Mouse (Mus musculus): Measurements from ENCODE around the gene Flad1. TPM values are rescaled to one million over a fixed set of nuclear protein-coding genes. Genes with fewer than 3 reads are reported as not detected.

Gene Flad1
- polyA plus RNA-seq (2015; fragmentation: Nextera tagmentation; extraction: Ambion mirVana) = 14.7 and 24.0 TPM in 2 replicates

DNA sequence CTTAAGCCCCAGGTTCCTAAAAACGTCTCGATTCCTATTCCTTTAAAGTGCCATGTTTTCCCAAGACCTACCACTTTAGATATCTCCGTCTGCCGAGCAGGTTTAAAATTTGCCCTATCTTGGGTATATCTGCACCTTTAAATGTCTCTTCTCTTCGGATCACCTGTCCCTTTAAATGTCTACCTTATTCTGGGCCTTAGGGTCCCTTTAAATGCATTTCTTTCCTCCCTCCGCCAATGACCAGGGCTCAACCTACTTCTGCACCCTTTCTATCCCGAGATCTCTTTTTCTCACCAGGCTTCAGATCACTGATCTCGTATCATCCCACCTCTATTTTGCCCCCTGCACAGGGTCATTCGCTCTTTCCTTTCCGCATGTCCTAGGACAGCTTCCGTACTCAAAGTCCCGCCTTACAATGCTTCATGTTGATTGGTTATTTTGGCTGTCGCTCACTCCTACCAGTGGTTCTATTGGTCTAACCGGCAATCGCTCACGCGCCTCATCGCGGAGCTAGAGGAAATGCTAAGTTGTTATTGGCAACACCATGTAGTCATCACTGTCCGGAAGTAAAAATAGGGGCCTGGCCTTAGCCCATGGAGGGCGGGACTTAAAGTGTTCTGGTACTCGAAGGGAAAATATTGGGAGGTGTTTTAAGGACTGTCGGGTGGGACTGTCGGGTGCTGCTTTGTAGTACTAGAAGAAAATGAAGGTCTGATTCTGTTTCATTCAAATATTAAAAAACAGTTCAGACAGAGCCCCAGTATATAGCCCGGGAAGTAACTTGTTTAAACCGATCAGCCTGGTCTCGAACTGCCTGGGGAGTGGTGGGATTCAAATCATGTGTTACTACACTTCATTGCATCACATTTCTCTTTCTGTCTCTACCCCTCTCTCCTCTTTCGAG is at the start of gene Flad1:
Flad1 (minus strand) TSS at position 381 of the 904 bp plus-strand sequence.

DNA sequence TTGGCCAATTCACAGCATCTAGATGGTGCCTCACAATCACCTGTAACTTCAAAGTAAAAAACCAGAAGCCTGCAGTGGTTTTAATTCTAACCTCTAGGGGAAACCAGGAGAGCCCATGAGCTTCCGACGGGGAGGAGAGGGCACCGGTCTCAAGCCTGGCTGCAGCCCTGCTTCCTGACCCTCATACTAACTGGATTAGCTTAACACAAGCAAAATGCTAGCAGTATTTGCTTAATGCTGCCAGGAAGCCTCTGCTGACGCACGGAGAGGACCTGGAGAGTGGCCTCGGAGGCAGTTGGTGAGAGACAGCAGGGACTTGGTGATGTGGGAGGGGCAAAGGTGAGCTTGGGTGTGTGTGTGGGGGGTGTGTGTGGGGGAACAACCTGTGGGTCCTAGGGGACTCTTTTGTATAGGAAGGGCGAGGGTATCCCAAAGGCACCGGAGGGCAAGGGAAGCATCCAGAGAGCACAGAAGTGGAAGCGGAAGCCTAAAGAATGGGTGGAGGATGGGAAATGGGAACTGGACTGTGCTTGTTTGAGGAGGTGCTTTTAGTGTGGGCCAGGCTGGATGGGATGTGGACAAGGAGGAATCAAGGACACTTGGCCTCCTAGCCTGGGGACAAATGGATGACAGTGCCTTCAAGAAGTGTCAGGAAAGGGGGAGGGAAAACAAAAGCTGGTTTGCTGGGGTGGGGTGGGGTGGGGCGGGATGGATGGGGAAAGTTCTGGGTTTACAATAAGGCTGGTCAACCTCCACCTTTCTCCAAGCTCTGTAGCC is 42.9 kb upstream of the Flad1 start, which contains the start of gene Pmvk:
Pmvk (plus strand) TSS at position 141 of the 777 bp plus-strand sequence.

DNA sequence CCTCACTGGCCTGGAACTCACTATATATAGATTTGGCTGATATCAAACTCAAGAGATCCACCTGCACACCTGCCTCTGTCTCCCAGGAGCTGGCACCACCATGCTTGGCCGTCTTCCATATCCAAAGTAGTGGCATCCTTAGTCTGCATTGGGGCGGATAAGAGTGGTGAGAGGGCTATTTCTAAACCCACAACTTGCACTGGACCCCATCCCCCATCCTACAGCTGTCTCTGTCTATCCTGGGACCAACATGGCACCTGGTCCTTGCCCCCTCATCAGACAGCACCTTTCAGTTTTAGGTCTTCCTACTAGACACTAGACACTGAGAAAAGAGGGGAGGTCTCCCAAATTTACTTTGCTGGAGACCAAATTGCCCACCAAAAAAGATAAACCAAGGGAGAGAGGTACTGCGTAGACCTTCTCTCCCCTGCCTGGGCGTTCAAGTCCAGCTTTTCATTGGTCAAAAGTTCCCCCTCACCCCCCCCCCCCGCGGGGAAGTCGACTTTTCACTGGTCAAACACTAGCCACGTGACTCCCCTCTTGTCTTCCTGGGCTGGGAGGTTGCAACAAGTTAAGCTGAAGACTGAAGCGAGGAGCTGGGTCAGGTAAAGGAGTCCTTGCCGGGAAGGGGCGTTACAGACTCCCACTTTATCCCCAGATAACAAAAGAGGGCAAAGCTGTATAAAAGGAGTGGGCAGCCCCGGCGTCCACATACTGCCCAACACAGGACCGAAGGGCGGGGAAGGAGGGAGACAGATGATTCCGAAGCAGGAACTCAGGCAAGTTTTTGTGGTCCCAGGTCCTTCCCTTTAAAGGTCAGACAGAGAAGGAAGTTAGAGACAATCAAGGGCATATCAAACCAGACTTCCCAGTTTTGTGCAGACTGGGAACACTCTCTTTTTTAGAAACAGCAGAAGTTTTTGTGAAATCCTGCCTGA is 24.8 kb upstream of the Flad1 start, which contains the start of gene Pbxip1:
Pbxip1 (plus strand) TSS at position 531 of the 938 bp plus-strand sequence.

DNA sequence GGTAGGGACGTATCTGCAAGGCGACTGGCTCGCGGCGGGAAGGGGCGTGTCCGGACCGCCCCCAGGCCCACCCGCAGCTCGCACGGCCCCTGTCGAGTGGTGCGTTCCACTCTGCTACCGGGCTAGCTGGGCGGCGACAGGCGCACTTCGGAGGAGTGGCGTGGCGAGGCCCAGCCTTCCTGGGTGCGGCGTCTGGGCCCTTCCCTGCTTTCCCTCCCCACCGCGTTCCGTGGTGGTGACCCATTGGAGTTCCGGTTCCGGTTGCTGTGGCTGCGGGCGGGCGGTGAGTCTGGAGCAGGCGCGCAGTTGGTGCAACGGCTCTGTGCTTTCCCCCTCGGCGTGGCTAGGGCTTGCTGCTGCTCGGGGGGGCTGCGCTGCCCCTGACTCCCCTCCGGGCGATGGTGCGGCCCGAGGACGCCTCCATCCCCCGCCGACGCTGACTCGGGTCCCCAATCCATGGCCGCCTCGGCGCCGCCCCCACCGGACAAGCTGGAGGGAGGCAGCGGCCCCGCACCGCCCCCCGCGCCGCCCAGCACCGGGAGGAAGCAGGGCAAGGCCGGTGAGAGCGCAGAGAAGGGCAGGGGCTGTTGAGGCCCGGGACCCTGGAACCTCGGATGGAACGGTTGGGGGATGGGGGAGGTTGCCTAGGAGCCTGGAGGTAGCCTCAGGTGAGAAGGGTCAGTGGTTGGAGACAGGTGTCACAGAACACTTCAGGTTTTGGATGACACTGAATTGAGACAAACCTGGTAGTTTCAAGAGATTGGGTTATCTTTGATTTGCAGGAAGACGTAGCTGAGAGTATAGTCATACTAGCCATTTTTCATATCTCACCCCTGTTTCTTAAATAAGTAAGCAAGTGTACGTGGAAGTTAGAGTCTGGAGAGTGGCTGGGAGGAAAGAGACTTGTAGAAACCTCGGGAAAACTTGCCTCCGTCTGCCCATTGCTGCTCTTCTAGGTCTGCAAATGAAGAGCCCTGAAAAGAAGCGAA is 18.8 kb upstream of the Flad1 start, which contains the start of gene Pygo2:
Pygo2 (plus strand) TSS at position 44 of the 989 bp plus-strand sequence.

DNA sequence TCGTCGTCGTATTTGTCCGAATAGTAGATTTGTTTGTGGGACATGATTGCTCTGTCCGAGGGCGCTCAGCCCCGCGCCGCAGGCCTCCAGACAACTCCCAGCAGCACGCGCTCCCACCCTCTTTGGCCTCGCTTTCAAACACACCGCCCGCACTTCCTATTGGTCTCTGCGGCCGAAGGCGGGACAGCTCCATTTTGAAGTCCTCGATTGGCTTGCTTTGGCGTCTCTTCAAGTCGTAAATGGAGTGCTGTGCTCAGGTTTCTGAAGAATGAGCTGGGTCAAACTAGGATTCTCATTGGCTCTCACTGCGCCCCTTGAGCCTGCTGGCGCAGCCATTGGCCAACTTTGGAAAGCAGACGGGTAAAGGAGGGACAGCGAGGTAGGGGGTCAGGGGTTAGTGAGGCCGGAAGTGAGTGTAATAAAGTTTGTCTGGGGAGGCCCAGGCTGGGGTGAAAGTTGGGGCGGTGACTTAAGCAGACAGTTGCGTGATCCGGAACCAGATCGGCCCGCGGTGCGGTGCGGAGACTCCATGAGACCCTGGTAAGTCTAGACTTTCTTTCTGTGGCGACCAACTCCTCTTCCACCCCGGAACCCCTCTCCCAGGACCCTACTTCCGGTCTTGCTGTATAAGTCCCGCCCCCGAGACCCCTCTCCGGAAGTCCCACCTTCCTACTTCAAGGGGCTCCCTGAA is 6.6 kb upstream of the Flad1 start, which contains the start of the genes Cks1b and Shc1:
Cks1b (minus strand) TSS at position 214 of the 691 bp plus-strand sequence.
Shc1 (plus strand) TSS at position 274 of the 691 bp plus-strand sequence.

DNA sequence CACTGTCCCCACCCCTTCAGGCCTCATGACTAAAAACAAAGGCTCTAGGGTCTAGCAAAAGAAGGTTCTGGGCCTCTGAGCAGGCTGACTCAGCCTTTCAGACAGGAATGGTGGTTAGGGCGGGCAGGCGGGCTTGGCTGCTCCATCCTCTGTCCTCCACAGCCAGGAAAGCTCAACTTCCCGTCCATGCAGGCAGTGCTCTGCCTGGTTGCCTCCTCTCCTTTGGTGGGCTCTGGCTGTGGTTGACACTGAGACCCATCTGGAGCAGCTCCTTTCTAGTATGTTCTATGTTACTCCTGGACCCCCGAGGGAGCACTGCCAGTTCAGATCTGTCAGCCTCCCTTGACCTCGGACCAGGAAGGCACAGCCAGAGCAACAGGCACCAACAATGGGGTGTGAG is 9.0 kb downstream of the Flad1 start, which contains the start of gene Lenep:
Lenep (minus strand) TSS at position 101 of the 400 bp plus-strand sequence.

DNA sequence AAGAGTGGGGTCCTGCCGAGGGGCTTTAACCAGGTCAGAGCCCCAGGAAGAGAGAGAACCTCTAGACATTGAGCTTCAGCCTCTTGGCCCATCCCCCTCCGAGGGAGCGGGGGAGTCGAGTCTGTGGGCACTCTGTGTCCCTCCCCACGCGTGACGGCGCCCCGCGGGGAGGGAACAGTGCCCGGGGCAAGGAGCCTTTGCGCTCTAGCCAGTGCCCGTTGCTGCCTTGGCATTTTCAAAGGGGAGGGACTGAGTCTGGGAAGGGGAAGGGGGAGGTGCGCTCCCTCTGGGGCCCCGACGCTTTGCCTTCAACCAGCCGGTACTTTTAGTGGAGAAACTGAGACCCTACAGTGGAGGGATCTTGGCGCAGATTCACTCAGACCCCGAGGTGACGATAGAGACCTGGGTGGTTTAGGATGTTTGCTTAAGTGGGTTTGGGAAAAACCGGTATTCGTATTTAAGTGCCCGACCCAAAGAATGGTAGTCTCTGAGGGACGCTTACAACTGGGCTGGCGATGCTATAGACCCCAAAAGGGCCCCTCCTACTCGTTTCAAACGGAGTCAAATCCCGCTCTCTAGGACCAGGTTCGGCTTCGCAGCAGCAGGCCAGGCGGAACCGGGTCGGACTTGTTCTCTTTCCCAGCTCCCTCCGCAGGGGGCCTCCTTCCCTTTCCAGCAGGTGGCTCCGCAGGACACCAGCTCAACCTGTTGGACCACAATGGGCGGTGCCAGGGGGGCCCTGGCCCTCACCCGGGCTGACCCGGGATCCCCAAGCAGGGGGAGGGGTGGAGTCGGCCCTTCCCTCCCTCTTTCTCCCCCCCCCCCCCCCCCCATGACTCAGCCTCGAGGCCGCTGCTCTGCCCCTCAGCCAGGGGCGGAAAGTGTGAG is 17.4 kb downstream of the Flad1 start, which contains the start of gene Zbtb7b:
Zbtb7b (minus strand) TSS at position 771 of the 888 bp plus-strand sequence.

DNA sequence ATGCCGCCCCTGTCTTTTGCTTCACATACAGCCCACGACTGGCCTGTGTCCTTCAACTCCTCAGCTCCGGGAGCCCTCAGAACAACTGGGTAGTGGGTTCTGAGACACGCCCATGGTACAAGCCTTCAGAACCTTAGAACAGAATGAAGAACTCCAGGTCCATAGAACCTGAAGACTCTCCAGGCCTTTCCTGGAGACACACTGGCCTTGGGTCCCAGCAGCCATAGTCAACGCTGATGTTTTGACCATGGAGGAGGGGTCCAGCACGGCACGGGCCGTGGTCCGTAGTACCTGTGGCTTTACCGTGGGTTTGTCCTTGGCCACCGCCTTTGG is 46.6 kb downstream of the Flad1 start, which contains the start of gene Dcst1:
Dcst1 (minus strand) TSS at position 101 of the 333 bp plus-strand sequence.

DNA sequence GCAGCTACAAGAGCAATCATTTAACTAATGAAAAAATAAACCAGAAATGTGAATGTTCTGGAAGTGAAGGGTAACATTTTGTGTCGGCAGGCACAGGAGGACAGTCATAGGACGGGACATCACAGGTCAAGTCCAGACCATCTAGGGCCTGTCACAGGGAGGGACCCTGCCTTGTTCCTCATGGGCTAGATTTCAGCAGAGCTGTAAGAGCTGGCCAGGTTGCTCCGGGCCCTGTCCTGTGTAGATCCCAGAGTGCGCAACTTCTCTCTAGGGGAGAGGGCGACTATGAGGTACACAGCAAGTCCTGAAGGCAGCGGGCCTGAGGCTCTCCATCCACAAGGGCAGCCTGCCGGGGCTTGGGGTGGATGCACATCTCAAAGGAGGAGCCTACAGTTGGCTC is 50.0 kb downstream of the Flad1 start, which contains the start of gene Dcst2:
Dcst2 (plus strand) TSS at position 301 of the 400 bp plus-strand sequence.

Other genes starting within 250 kb of the Flad1 start
- 12.7 and 19.7 TPM in 2 replicates for gene Clk2, start 247.1 kb downstream of the Flad1 start, polyA plus RNA-seq (2015; fragmentation: Nextera tagmentation; extraction: Ambion mirVana)
- gene Scamp3, start 234.4 kb downstream of the Flad1 start, polyA plus RNA-seq (2015; fragmentation: Nextera tagmentation; extraction: Ambion mirVana) = 75.6 and 121 TPM in 2 replicates
- 22.3 and 31.0 TPM in 2 replicates for gene Fam189b, start 228.7 kb downstream of the Flad1 start, polyA plus RNA-seq (2015; fragmentation: Nextera tagmentation; extraction: Ambion mirVana)
- gene Gba, start 208.9 kb downstream of the Flad1 start, polyA plus RNA-seq (2015; fragmentation: Nextera tagmentation; extraction: Ambion mirVana) = 38.2 and 55.0 TPM in 2 replicates
- gene Thbs3, start 196.7 kb downstream of the Flad1 start, polyA plus RNA-seq (2015; fragmentation: Nextera tagmentation; extraction: Ambion mirVana) = 34.1 and 36.8 TPM in 2 replicates
- gene Mtx1, start 184.8 kb downstream of the Flad1 start, polyA plus RNA-seq (2015; fragmentation: Nextera tagmentation; extraction: Ambion mirVana) = 176 and 209 TPM in 2 replicates
- 0.90 and 0.91 TPM in 2 replicates for gene Muc1, start 182.8 kb downstream of the Flad1 start, polyA plus RNA-seq (2015; fragmentation: Nextera tagmentation; extraction: Ambion mirVana)
- gene Krtcap2, start 165.9 kb downstream of the Flad1 start, polyA plus RNA-seq (2015; fragmentation: Nextera tagmentation; extraction: Ambion mirVana) = 301 and 333 TPM in 2 replicates
- gene Trim46, start 165.6 kb downstream of the Flad1 start, polyA plus RNA-seq (2015; fragmentation: Nextera tagmentation; extraction: Ambion mirVana) = 2.4 and 7.3 TPM in 2 replicates
- 221 and 274 TPM in 2 replicates for gene Dpm3, start 152.5 kb downstream of the Flad1 start, polyA plus RNA-seq (2015; fragmentation: Nextera tagmentation; extraction: Ambion mirVana)
- gene Slc50a1, start 141.3 kb downstream of the Flad1 start, polyA plus RNA-seq (2015; fragmentation: Nextera tagmentation; extraction: Ambion mirVana) = 111 and 136 TPM in 2 replicates
- 24.9 and 28.6 TPM in 2 replicates for gene Efna1, start 130.7 kb downstream of the Flad1 start, polyA plus RNA-seq (2015; fragmentation: Nextera tagmentation; extraction: Ambion mirVana)
- gene Efna3, start 88.9 kb downstream of the Flad1 start, polyA plus RNA-seq (2015; fragmentation: Nextera tagmentation; extraction: Ambion mirVana) = 2.8 and 8.6 TPM in 2 replicates
- gene Efna4, start 73.8 kb downstream of the Flad1 start, polyA plus RNA-seq (2015; fragmentation: Nextera tagmentation; extraction: Ambion mirVana) = 4.9 and 6.7 TPM in 2 replicates
- 53.7 and 56.4 TPM in 2 replicates for gene Adam15, start 61.9 kb downstream of the Flad1 start, polyA plus RNA-seq (2015; fragmentation: Nextera tagmentation; extraction: Ambion mirVana)
- gene Dcst2, start 49.9 kb downstream of the Flad1 start, polyA plus RNA-seq (2015; fragmentation: Nextera tagmentation; extraction: Ambion mirVana) = 0.07 and 0.13 TPM in 2 replicates
- gene Dcst1, start 46.6 kb downstream of the Flad1 start, polyA plus RNA-seq (2015; fragmentation: Nextera tagmentation; extraction: Ambion mirVana) = 0.22 and 0.35 TPM in 2 replicates
- gene Zbtb7b, start 17.1 kb downstream of the Flad1 start, polyA plus RNA-seq (2015; fragmentation: Nextera tagmentation; extraction: Ambion mirVana) = 1.8 and 3.6 TPM in 2 replicates
- gene Lenep, start 9.1 kb downstream of the Flad1 start, polyA plus RNA-seq (2015; fragmentation: Nextera tagmentation; extraction: Ambion mirVana) = not detected in 2 replicates
- gene Cks1b, start 6.5 kb upstream of the Flad1 start, polyA plus RNA-seq (2015; fragmentation: Nextera tagmentation; extraction: Ambion mirVana) = 213 and 238 TPM in 2 replicates
- 85.7 and 99.5 TPM in 2 replicates for gene Shc1, start 6.6 kb upstream of the Flad1 start, polyA plus RNA-seq (2015; fragmentation: Nextera tagmentation; extraction: Ambion mirVana)
- gene Pygo2, start 18.3 kb upstream of the Flad1 start, polyA plus RNA-seq (2015; fragmentation: Nextera tagmentation; extraction: Ambion mirVana) = 19.8 and 23.7 TPM in 2 replicates
- 26.9 and 45.2 TPM in 2 replicates for gene Pbxip1, start 24.8 kb upstream of the Flad1 start, polyA plus RNA-seq (2015; fragmentation: Nextera tagmentation; extraction: Ambion mirVana)
- gene Pmvk, start 42.7 kb upstream of the Flad1 start, polyA plus RNA-seq (2015; fragmentation: Nextera tagmentation; extraction: Ambion mirVana) = 28.5 and 31.1 TPM in 2 replicates
- 2.1 TPM in 2 replicates for gene Kcnn3, start 108.3 kb upstream of the Flad1 start, polyA plus RNA-seq (2015; fragmentation: Nextera tagmentation; extraction: Ambion mirVana)

All from adrenal gland, postnatal 0 days (tissue).